Mouse (Mus musculus) heart, embryonic 10.5 days (tissue): ENCODE measurements around the gene Gm15517. TPM values are rescaled to one million over a fixed set of nuclear protein-coding genes. Genes with fewer than 3 reads are reported as not detected.
"Not testable (repeated sequence)": the region's sequence is repeated elsewhere in the genome, so short reads cannot be mapped to it uniquely, and the experiment has no call there.

ENCODE experiments used
- DNase-seq: peaks from one replicate; pipeline ENCODE4 v3.0.0-alpha.2; 2017; ENCODE audit warnings: low spot score
- H3K27ac ChIP-seq: fragments of 300-500 bp; sonication (generic); 2 replicates; pipeline ENCODE4 v1.5.1; 2016; ENCODE audit warnings: mild to moderate bottlenecking
- H3K27me3 ChIP-seq: fragments of 300-500 bp; sonication (generic); 2 replicates; pipeline ENCODE4 v1.6.1; 2016; ENCODE audit warnings: mild to moderate bottlenecking; ENCODE audit not compliant: poor library complexity, insufficient read depth, severe bottlenecking
- H3K36me3 ChIP-seq: fragments of 300-500 bp; sonication (generic); 2 replicates; pipeline ENCODE4 v1.6.1; 2016; ENCODE audit warnings: mild to moderate bottlenecking, moderate library complexity
- H3K4me1 ChIP-seq: fragments of 300-500 bp; sonication (generic); 2 replicates; pipeline ENCODE4 v1.6.1; 2016; ENCODE audit warnings: mild to moderate bottlenecking
- H3K4me3 ChIP-seq: fragments of 300-500 bp; sonication (generic); 2 replicates; pipeline ENCODE4 v1.5.1; 2016; ENCODE audit warnings: mild to moderate bottlenecking, moderate library complexity
- H3K9me3 ChIP-seq: fragments of 300-500 bp; sonication (generic); 2 replicates; pipeline ENCODE4 v1.6.1; 2016; ENCODE audit warnings: mild to moderate bottlenecking, moderate library complexity
- WGBS: fragments of 180-500 bp; shearing (Covaris S2); methylation state at CpG from one replicate; pipeline ENCODE4 v1.1.7; 2016; 5-methylcytosine and 5-hydroxymethylcytosine counted together
- polyA plus RNA-seq: library from polyadenylated mRNA; unstranded; fragments of >200 nt; fragmentation: Nextera tagmentation; extraction: Ambion mirVana; gene quantifications from 2 replicates; pipeline ENCODE4 v1.2.1, GENCODE M21; 2016

Gene Gm15517
- polyA plus RNA-seq, 1 experiment from 2014 or later, result not detected

DNA sequence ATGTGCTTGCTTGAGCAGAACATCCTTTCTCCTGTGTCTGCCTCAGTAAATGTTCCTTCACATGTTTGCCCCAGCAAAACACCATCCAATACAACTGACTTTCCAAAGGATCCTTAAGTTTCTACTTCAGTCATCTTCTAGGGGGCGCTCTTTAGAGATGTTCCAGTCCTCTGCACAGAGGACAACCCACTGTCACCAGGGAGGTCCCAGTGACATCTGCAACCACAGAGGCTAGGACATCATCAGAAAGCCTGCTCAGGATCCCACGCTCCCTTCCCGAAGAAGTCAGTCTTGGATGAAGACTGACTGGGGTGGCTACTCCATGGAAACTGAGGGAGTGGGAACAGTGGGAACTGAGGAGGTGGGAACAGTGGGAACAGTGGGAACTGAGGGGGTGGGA is 14.3 kb downstream of the Gm15517 start:
- H3K36me3 ChIP-seq, result no peaks in the 10 kb centered on the region
- no peaks in the 10 kb centered on the region for H3K9me3 ChIP-seq
- no peak overlapping the region for H3K4me3 ChIP-seq
- H3K27me3 ChIP-seq, result peaks cover 43% of the 10 kb centered on the region
- H3K4me1 ChIP-seq, result no peaks in the 10 kb centered on the region
- H3K27ac ChIP-seq, result no peak overlapping the region
- WGBS, result 72% methylated on average over 3 of the region's 3 CpGs
- DNase-seq, result no peak

DNA sequence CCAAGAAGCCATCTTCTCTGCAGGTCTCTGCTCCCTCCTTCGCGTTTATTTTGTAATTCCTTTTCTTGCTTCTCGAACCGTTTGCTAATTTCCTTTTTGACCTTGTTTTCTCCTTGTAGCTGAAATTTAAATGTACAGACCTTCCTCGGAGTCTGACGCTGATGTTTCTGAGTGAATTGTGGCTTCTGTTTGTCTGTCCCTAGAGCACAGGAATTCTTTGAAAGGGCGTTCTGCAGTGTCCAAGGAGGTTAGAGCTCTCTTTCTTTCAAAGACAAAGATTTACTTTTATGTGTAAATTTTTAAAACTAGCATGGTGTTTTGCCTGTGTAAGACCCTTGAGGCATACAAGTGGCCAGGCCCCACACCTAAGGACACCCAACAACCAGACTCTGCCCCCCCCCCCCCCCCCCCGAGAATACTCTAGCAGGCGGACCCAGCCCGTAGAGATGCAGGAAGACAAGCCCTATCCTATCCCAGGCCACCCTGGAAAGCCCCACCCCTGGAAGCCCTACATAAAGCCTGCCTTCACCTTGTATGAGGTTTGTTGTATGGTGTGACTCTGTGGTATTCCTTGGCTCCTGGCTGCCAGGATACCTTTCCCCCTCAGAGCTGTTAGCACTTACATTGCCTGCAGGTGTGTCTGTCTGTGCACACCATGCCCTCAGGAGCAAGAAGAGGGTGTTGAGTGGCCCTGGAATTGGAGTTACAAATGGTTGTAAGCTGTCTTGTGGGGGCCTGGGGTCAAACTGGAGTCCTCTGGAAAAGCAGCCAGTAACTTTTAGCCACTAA is 15.4 kb downstream of the Gm15517 start:
- Histone ChIP-seq H3K4me3 (no peak overlapping the region), H3K36me3 (no peaks in the 10 kb centered on the region), H3K4me1 (no peaks in the 10 kb centered on the region), H3K27me3 (peaks cover 43% of the 10 kb centered on the region), H3K27ac (no peak overlapping the region), H3K9me3 (no peaks in the 10 kb centered on the region)
- 58% methylated on average over 10 of the region's 10 CpGs for WGBS
- DNase-seq, result no peak

DNA sequence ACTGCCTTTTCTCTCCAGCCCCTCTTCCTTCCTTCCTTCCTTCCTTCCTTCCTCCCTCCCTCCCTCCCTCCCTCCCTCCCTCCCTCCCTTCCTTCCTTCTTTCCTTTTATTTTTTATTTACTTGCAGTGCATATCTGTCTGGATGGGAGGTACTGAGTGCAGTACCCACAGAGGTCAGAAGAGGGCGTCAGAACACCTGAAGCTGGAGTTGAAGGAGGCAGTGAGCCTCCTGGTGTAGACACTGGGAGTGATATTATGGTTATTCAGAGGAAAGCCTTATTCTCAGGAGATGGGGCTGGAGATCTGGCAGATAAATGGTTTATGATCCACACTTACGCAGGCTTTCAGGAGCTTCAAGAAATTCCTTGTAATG is 16.0 kb downstream of the Gm15517 start:
- Histone ChIP-seq H3K27ac (no peak overlapping the region), H3K27me3 (peaks cover 40% of the 10 kb centered on the region), H3K9me3 (no peaks in the 10 kb centered on the region), H3K4me1 (no peaks in the 10 kb centered on the region), H3K36me3 (no peaks in the 10 kb centered on the region), H3K4me3 (no peak overlapping the region)
- no peak for DNase-seq
- 44% methylated on average over 2 of the region's 2 CpGs for WGBS

DNA sequence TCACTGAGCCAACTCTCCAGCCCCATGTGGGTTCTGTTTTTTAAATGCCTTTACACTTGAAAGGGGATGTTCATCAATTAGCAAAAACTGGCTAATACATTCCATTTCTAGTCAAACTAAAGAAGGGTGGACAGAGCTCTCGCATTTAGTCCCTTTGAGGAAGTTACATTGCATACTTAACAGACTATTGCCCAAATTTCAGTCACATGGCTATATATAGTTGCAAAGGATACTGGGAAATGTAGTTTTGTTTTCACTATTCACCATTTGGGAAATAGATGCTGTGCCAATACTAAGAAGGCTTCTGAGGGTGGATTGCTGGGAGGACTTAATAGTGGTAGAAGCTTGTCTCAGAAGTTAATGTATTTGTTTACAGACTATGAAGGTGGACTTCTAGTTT is 19.7 kb downstream of the Gm15517 start:
- H3K9me3 ChIP-seq, result no peaks in the 10 kb centered on the region
- H3K36me3 ChIP-seq, result no peaks in the 10 kb centered on the region
- no peak for DNase-seq
- H3K4me1 ChIP-seq, result no peaks in the 10 kb centered on the region
- H3K27ac ChIP-seq, result no peak overlapping the region
- no peak overlapping the region for H3K4me3 ChIP-seq
- WGBS, result 56% methylated on average over 1 of the region's 1 CpGs
- peaks cover 6% of the 10 kb centered on the region for H3K27me3 ChIP-seq

DNA sequence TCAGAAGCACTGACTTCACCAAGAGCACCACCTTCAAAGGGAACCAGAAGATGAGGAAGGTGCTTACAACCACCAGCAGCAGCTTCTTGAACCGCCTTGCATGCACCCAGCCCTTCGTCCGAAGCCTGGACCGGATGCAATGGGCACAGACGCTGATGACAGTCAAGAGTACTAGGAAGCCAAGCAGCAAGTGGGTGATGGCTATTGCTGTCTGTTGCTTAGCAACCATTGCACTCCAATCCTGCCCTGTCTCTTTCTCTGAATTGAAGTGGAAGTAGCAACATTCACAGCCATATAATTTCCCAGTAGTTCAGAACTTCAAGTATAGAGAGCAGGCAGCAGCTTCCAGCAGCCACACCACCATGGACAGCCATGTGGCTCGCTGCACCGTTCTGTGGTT is 20.3 kb downstream of the Gm15517 start:
- Histone ChIP-seq H3K4me3 (no peak overlapping the region), H3K9me3 (peaks cover 2% of the 10 kb centered on the region; the same call in 1 of the 2 replicates), H3K27ac (no peak overlapping the region), H3K36me3 (no peaks in the 10 kb centered on the region), H3K4me1 (no peaks in the 10 kb centered on the region), H3K27me3 (no peaks in the 10 kb centered on the region)
- WGBS, result 74% methylated on average over 7 of the region's 7 CpGs
- no peak for DNase-seq

DNA sequence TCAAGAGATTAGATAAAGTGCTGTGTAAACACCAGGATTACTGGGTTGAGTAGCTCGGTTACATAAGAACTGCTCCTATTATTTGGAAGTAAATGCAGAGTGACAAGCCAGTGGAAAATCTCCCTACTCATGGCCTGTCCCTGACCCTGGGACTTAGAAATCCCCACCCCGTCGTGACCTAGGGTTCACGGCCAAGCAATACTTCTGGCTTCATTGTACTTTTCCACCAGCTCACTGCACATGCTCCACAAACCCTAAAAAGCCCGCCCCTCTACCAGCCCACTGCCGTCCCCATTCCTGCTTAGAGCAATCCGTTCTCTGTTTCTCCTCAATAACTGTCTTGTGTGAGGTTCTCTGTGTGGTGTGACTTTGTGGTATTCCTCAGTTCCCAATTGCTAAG is 26.5 kb downstream of the Gm15517 start:
- Histone ChIP-seq H3K27me3 (peaks cover 4% of the 10 kb centered on the region; the same call in 1 of the 2 replicates), H3K27ac (no peak overlapping the region), H3K4me3 (no peak overlapping the region), H3K4me1 (no peaks in the 10 kb centered on the region), H3K36me3 (no peaks in the 10 kb centered on the region), H3K9me3 (peaks cover 7% of the 10 kb centered on the region; the same call in 1 of the 2 replicates)
- 63% methylated on average over 7 of the region's 7 CpGs for WGBS
- no peak for DNase-seq

DNA sequence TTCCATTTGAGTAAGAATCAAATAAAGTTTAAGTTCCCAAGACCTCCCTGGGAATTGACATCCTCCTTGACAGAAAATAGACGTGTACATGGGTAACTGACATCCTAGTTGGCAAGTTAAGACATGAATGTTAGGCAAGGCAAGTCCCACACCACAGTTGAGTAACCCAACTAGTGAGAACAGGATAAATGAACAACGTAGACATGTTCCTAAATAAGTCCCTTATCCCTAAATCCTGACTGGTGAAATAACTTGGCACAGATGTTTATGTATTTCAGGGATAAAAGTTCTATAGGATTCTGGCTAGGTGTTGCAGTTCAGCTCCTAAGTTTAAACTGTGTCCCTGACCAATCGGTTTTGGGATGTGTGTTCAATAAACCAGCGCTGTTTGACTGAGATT is 29.7 kb downstream of the Gm15517 start:
- Histone ChIP-seq H3K4me3 (no peak overlapping the region), H3K27ac (no peak overlapping the region), H3K27me3 (peaks cover 4% of the 10 kb centered on the region; the same call in 1 of the 2 replicates), H3K4me1 (no peaks in the 10 kb centered on the region), H3K9me3 (peaks cover 7% of the 10 kb centered on the region; the same call in 1 of the 2 replicates), H3K36me3 (no peaks in the 10 kb centered on the region)
- DNase-seq, result no peak
- 74% methylated on average over 4 of the region's 4 CpGs for WGBS

DNA sequence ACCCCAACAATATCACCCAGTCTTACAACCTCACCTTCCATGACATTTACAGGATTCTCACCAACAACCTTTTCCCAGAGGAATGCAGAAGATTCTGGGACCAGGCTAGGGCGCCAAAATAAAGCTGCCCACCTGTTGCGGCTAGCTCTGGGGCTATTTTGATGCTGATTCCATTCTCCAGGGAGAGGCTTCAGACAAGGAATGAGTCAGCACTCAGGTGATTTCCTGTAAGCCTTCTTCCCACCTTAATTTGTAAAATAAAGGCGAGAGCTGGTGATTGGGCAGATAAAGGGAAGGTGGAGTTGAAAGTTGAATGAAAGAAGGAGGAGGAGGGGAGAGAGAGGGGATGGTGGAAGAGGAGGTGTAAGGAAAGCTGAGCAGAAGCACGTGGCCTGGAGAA is 30.2 kb downstream of the Gm15517 start:
- H3K4me3 ChIP-seq, result no peak overlapping the region
- peaks cover 4% of the 10 kb centered on the region; the same call in 1 of the 2 replicates for H3K27me3 ChIP-seq
- WGBS, result 57% methylated on average over 4 of the region's 4 CpGs
- H3K36me3 ChIP-seq, result no peaks in the 10 kb centered on the region
- H3K9me3 ChIP-seq, result peaks cover 6% of the 10 kb centered on the region; the same call in 1 of the 2 replicates
- no peak for DNase-seq
- H3K27ac ChIP-seq, result no peak overlapping the region
- no peaks in the 10 kb centered on the region for H3K4me1 ChIP-seq

DNA sequence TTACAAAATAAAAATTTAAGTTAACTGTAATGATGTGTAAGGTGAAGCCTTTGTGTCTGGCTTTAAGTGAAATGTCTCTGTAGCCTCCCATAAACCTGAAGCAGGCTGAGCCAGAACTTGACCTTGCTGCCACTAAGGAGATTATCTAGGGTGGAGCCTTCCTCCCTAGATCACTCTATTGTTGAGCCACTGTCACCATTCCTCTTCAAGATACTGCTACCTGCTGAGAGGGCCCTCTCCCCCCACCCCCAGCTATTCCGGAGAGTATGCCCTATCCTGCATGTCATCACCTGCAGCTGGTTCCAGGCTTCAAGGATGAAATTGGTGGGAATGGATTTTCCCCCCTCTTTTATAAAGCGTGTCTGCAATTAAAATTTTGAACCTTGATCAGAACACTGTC is 36.3 kb downstream of the Gm15517 start:
- not testable (repeated sequence) for H3K27me3 ChIP-seq, DNase-seq, H3K27ac ChIP-seq, H3K36me3 ChIP-seq, H3K4me1 ChIP-seq, H3K4me3 ChIP-seq, H3K9me3 ChIP-seq
- WGBS, result 58% methylated on average over 2 of the region's 2 CpGs

DNA sequence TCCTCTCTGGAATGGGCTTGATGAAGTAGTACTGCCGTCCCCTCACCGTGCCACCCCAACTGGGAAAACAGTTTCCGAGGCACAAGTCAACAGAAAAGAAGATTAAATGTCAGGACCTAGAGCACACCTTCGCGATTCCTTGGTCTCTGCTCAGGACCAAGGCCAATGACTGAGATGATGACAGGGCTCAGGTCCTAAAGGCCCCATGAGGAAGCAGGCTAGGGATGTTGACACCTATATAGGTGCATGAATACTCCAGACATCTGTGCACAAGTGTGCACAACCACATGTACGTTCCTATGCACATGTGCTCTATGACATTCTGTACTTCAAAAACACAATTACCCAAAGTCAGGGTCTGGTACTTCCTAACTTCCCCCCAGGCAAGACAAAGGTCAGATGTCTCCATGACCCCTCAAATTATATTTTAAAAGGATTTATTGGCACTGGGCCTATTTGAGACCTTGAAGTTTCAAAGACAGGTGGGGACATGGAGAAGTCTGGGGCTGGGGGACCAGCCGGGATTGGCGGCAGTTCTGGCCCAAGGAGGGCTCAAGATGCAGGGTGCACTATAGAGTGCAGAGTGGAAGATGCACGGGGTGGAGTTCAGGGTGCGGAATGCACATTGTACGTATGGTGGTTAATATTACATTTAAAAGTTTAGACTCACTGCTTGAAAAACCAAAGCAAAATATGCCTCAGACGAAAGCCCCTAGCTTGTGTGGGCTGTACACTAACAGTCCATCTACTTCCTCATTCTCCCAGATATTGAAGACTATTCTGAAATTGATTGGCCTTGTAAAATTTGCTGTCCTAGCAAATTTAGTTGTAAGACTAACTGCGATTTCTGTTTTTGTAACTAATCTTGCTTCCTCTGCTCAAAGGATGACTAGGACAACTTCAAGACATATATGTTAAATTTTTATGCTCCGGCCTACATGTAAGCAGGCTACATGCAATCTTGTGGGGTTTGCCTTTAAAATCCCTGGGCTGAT is 42.4 kb downstream of the Gm15517 start:
- Histone ChIP-seq H3K27ac (peak overlapping the region; percentile 91), H3K9me3 (no peaks in the 10 kb centered on the region), H3K4me1 (peaks cover 13% of the 10 kb centered on the region), H3K27me3 (peaks cover 30% of the 10 kb centered on the region), H3K36me3 (no peaks in the 10 kb centered on the region), H3K4me3 (peak overlapping the region; percentile 67)
- 87% methylated on average over 14 of the region's 14 CpGs for WGBS
- DNase-seq, result no peak

DNA sequence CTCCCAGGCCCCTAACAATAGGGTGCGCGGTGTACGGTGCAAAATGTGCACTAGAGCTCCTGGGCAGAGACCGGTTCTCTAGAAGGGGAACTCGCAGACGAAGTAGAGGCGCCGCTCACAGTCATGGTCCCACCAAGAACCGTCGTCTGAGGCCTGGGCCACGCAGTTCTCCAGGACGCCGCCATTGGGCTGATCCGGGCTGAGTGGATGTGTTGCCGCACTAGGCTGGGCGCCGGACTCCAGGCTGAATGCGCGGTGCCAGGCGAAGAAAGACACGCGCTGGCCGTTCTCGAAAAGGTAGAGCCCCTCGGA is 43.2 kb downstream of the Gm15517 start:
- WGBS, result 1% methylated on average over 25 of the region's 25 CpGs
- Histone ChIP-seq H3K9me3 (no peaks in the 10 kb centered on the region), H3K4me3 (peak overlapping the region; percentile 67), H3K27ac (peak overlapping the region; percentile 91), H3K27me3 (peaks cover 38% of the 10 kb centered on the region), H3K4me1 (peaks cover 13% of the 10 kb centered on the region), H3K36me3 (no peaks in the 10 kb centered on the region)
- DNase-seq, result no peak

DNA sequence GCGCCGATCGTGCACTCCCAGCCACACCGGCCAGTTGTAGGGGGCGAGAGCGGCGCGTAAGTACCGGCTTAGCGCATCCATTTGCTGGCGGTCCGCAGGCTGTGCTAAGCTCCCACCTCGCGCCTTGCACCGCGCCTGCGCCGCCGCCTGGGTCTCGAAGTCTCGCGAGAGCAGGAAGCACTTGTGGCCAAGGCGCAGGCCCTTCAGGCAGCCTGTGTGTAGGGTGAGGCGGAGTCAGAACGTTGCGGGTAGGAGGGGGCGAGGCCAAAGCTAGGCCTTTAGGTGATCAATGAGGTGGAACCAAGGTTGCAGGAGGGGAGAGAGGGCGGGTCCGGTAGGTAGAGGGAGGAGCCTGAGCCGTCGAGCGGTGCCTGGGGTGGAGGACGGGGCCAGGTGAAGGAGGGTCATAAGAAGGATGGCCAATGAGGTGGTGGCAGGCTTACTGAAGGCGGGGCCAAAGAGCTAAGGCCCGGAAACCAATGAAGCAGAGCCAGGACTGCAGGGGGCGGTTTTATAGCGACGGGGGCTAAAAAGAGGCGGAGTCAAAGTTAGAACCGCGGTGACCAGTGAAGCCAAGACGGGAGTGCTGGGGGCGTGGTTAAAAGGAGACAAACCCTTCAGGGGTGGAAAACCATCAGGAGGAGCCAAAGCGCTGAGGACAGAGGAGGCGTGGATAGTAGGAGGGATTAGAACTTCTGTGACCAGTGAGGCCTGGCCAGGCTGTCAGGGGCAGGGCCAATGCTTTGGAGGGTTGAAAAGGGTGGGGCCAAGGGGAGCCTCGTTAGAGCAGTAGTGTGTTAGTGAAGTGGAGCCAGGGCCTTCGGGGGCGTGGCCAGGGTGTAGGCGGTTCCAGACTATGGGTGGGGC is 43.8 kb downstream of the Gm15517 start:
- Histone ChIP-seq H3K4me1 (peaks cover 13% of the 10 kb centered on the region), H3K36me3 (no peaks in the 10 kb centered on the region), H3K4me3 (peak overlapping the region; percentile 67), H3K27ac (peak overlapping the region; percentile 91), H3K27me3 (peaks cover 44% of the 10 kb centered on the region), H3K9me3 (no peaks in the 10 kb centered on the region)
- DNase-seq, result peak; percentile 99
- under 1% methylated on average over 49 of the region's 49 CpGs for WGBS
